Mouse (Mus musculus): ENCODE measurements around the gene Unc13c. TPM values are rescaled to one million over a fixed set of nuclear protein-coding genes. Genes with fewer than 3 reads are reported as not detected.
A peak's percentile ranks its signal among the peaks of the same experiment; 100 is the strongest.

Gene Unc13c
- total RNA-seq, 2 experiments from 2014 or later = 0.04 TPM; not detected in 1

DNA sequence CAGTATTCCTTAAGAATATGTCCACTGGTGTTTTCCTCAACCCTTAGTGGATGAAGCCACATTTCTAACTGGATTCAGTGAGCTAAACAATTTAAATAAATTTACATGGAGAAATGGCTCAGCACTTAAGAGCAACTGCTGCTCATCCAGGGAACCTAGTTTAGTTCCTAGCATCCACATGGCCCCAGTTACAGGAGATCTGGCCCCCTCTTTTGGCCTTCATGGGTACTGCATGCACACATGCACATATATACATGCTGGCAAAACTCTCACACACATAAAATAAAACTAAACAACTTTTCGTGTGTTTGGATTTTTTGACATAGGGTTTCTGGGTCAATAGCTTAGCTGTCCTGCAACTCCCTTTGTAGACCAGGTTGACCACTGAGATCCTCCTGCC lies 330.6 kb downstream of the Unc13c start:
- no peak for ATAC-seq (ENCODE audit: poor library complexity, severe bottlenecking)

DNA sequence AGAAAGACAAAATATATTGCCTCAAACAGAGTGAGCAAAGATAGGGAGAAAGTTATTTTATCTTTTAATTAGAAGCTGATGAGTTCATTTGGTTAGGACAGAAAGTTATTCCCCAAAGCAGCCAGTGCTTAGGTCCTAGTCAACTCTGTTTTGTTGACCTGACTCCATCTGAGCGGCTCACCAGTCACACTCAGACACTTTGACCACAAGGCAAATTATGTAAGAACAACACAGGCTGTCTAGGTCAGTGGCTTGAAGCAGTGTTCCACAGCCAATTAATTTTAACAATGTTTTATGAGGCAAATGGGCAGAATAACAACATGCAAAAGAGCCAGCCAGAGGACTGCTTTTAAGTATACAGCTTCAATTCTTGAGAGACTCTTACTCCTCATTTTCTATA lies 343.6 kb downstream of the Unc13c start:
- no peak for ATAC-seq (ENCODE audit: poor library complexity, severe bottlenecking)

DNA sequence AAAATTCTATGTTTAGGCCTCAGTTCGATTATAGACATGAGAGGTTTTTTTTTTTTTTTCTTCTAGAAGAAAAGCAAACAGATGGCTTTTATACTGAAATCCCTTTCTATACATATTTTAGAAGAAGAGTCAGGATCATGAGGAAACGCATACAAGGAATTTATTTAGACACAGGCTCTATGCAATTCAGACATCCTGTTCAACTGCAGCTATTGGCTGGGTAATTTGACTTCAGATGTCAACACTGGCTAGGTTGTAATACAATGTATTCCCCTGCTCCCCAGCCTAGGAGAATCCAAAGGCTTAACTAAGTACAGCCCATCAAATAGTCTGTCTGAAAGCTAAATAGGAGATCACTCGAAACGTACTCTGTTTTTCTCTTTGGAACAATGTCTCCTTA lies 355.9 kb downstream of the Unc13c start:
- no peak for ATAC-seq (ENCODE audit: poor library complexity, severe bottlenecking)

DNA sequence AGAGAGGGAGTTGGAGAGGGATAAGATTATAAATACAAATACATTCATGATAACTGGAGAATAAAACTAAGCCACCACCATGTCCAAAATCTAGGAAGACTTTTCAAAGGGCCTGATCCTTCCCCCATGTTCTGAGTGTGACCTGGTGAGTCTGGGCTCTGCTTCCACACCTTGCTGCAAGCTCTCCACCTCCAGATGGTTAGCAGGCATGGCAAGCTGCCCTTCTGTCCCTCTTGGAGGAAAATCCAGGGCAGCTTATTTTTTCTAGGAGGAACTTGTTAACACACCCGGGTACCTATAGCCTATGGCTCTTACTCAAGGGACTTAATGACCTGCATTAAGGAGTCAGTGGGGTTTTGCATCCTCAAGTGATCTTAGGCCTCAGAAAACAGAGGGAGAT lies 364.8 kb downstream of the Unc13c start:
- ATAC-seq (ENCODE audit: poor library complexity, severe bottlenecking) = no peak

DNA sequence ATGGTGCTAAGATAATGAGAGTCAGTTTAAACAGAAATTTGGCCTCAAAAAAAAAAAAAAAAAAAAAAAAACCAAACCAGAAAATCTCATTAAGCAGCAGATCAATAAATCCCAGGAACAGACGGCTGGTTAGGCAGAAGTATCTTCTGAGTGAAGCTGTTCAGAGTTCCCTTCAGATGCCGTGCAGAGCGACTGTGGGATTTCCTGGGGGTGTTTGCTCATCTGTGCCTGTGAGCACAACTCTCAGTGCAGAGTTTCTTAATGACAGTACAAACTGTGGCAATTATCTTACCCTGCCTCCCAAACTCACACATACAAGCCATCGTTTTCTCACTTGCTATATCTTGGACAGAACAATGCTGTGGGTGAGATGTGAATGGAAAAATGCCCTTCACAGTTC lies 403.2 kb downstream of the Unc13c start:
- no peak for ATAC-seq (ENCODE audit: poor library complexity, severe bottlenecking)

DNA sequence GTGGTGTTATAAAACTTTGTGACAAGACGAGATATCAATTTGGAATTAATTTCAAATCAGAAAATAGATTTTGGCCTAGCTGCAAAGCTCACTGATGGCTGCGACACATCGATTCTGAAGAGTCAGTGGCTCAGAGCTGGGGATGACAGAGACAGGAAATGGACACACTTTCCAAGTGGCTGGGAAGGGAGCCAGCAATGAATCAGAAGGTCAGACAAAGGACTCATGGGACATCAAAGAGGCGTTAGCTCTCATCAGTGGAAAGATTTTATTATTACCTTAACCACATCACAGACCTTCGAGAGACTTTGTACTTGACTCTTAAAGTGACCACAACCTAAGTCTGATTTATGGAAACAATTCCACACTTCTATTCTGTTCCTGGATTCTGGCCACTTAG lies 408.7 kb downstream of the Unc13c start:
- no peak for ATAC-seq (ENCODE audit: poor library complexity, severe bottlenecking)

DNA sequence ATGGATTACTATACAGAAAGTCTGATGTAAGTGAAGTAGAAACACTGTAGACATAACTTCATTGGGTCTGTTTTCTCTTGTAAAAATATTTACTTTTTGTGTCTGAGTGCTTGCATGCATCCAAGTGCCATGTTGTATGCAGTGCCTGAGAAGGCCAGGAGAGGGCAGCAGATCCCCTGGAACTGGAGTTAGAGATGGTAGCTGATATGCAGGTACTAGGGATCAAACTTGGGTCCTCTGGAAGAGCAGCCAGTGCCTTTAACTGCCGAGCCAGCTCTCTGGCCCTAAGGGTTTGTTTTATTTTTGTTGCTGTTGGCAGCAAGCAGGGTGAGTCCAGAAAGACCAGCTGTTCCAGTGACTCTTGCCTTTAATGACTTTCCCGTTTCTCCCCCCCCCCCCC lies 411.0 kb downstream of the Unc13c start:
- ATAC-seq (ENCODE audit: poor library complexity, severe bottlenecking) = peak; percentile 62; the same call in 1 of the 2 replicates

DNA sequence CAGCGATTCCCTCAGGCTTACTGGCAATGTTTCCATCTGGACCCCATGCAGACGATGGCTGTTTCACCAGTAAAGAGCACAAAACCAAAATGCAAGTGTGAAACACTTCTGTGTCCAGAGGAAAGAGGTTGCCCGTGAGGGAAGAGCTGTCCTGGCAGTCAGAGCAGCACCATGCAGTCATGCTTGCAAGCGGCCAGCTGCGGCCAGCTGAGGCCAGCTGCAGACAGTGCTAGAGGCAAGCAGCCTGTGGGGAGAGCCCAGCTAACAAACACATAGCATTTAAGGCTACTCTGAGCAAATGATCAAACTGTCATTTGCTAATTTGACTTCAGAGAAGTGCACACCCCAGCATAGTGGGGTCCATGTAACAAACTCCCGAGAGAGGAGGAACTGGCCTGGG lies 413.4 kb downstream of the Unc13c start:
- ATAC-seq (ENCODE audit: poor library complexity, severe bottlenecking) = no peak

DNA sequence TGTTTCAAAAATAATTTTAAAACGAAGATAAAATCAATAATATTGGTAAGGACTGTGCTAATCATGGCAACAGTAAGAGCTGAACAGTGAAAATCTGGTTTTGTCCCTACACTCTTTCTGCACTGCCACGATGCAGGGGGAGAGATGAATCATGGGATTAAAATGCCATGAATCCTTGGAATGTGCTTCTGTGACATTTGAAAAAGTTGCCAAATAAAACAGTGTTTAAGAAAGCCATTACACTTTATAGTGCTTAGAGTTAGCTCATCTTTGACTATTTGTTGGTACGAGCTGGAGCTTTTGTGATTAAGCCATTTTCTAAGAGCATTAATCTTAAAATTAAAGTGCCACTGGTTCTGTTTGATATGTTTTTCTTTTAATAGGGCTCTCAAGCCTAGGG lies 496.2 kb downstream of the Unc13c start:
- ATAC-seq (ENCODE audit: poor library complexity, severe bottlenecking) = no peak

DNA sequence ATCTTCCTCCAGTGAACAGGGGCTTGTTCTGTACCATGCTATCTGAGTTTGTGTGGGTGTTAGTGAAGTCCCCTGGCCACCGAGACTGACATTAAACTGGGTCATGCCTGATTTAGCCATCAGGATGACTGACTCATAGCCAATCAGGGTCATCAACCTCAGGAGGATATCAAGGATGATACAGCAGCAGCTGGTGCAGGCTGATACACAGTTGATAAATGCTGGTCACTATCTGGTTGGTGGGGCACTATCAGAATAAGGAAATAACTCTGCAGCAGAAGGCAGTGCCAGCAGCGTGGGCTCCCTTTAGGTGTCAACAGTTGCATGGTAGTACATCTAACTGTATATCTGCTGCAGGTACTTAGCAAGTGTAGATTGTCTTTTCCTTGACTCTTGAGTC lies 506.7 kb downstream of the Unc13c start:
- no peak for ATAC-seq (ENCODE audit: poor library complexity, severe bottlenecking)

DNA sequence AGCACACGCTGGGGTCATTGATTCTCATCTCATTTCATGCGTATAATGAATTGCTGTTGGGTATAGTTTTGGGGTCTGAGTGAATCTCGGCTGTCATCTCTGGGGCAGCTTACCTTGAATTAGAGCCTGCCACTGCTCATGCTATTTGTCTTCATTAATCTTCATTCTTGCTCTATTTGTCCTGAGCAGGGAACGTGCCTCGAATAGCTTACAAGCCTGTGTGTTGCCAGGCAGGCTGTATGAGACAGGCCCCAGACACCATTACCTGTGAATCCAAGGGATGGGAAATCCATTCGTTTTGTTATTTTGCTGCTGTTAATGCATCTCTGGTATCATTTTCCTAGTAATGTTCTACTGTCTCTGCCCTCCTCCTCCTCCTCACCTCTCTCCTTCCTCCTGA lies 518.8 kb downstream of the Unc13c start:
- no peak for ATAC-seq (ENCODE audit: poor library complexity, severe bottlenecking)

DNA sequence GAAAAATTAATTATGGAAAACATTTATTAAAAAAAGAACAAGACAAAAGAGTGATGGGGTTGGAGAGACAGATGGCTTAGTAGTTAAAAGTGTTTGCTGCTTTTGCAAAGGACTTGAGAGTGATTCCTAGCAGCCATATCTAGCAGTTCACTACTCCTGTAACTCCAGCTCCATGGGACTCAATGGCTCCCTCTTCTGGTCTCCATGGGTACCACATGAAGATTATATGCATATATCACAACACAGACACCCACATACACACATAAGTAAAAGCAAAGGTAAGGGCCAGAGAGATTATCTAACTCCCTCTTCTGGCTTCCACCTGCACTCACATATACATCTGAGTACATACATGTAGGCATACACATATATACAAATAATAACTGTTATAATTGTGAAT lies 519.5 kb downstream of the Unc13c start:
- ATAC-seq (ENCODE audit: poor library complexity, severe bottlenecking) = no peak

DNA sequence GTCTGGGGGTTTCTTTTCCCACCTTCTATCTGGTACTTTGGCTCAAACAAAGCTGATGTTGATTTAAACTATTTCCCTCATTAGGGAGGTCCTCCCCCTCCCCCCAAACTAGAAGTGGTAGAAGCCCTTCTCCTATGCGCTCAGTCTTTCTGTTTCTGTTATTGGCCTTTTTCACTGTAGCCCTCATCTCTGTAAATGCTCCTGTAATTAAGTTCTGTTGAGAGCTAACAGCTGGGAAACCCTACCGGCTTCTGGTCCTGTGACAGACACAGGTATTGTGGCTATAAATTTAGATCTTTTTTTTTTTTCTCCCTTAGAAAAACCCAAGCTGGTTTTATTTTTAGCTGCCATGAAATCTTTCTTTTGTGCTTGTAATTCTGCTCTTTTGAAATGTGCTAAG lies 536.8 kb downstream of the Unc13c start:
- no peak for ATAC-seq (ENCODE audit: poor library complexity, severe bottlenecking)

Other genes starting within 250 kb of the Unc13c start
- gene Wdr72, start 141.4 kb upstream of the Unc13c start, total RNA-seq (2015) = not detected in 2 replicates
- gene Wdr72, start 141.4 kb upstream of the Unc13c start, total RNA-seq (2017) = not detected in 2 replicates

Data from megakaryocyte, adult 5-6 weeks (primary cell).